Mouse (Mus musculus) Patski (cell line): Measurements from ENCODE around the gene Mrtfa. TPM values are rescaled to one million over a fixed set of nuclear protein-coding genes. Genes with fewer than 3 reads are reported as not detected.

ENCODE experiments used
- ATAC-seq: fragments of 100-300 bp; one replicate; pipeline ENCODE4 v1.8.0; 2021
- CTCF ChIA-PET: fragments of 350-600 bp; sonication (Branson Sonifier 250); formaldehyde crosslinking; loops from one replicate; lab custom pipeline; 2022; ENCODE audit warnings: inconsistent platforms; lab: Charles Lee
- POLR2A ChIA-PET: fragments of 350-600 bp; sonication (Branson Sonifier 250); formaldehyde crosslinking; loops from one replicate; lab custom pipeline; 2022; ENCODE audit warnings: antibody characterized with exemption, inconsistent platforms; lab: Charles Lee
- DNase-seq: peaks from one replicate; pipeline ENCODE4 v3.0.0-alpha.2; 2011; ENCODE audit warnings: low read depth, low spot score
- H3K27me3 ChIP-seq: fragments of 371-371 bp; one replicate; pipeline ENCODE4 v1.5.1; 2021
- CTCF ChIP-seq: fragments of 100-300 bp; IDR thresholded peaks from one replicate; pipeline ENCODE4 v1.5.1; 2021
- in situ Hi-C: fragments of 300-500 bp; cut with MboI; formaldehyde crosslinking; loops from 3 replicates; pipeline ENCODE4 v1.11.1; 2018; ENCODE audit warnings: low pct_unique_long_range_greater_than_20kb, mixed read lengths
- polyA plus RNA-seq: library from polyadenylated mRNA; unstranded; gene quantifications from one replicate; pipeline ENCODE4 v1.2.3, GENCODE M21; 2021

Gene Mrtfa
- polyA plus RNA-seq, 1 experiment from 2014 or later, result 48.0 TPM

GRCm38 (mm10) chr15:81133781-81134180, 56.8 kb downstream of the Mrtfa start:
- no peak for ATAC-seq
- no peaks in the 10 kb centered on the region for H3K27me3 ChIP-seq
- no peak for TF ChIP-seq CTCF
- in situ Hi-C loops, result no loop called here
- ChIA-PET CTCF (no interaction called here), POLR2A (interaction anchor here (0.6 kb wide), 1 partner anchor 8 kb away, joined by 3 read pairs; no protein-coding TSS in a partner anchor)
- no peak for DNase-seq

GRCm38 (mm10) chr15:81131152-81131551, 59.4 kb downstream of the Mrtfa start:
- ATAC-seq (no peak), DNase-seq (no peak)
- no peaks in the 10 kb centered on the region for H3K27me3 ChIP-seq
- in situ Hi-C loops, result no loop called here
- CTCF ChIA-PET, result interaction anchor here (1.0 to 1.9 kb wide), 4 partner anchors 10 to 53 kb away, joined by 3 to 6 read pairs (median 3); no protein-coding TSS in a partner anchor
- POLR2A ChIA-PET, result no interaction called here
- TF ChIP-seq CTCF, result no peak

GRCm38 (mm10) chr15:81129970-81130369, 60.6 kb downstream of the Mrtfa start:
- no peak for DNase-seq
- in situ Hi-C loops, result no loop called here
- TF ChIP-seq CTCF, result no peak
- ChIA-PET POLR2A (interaction anchor here (0.8 kb wide), 1 partner anchor 24 kb away, joined by 3 read pairs; no protein-coding TSS in a partner anchor), CTCF (interaction anchor here (1.8 to 1.9 kb wide), 2 partner anchors 9 to 26 kb away, joined by 4 to 6 read pairs; no protein-coding TSS in a partner anchor)
- no peaks in the 10 kb centered on the region for H3K27me3 ChIP-seq
- ATAC-seq, result no peak

- ATAC-seq (no peak), DNase-seq (peak; percentile 35)
- ChIA-PET POLR2A (no interaction called here), CTCF (interaction anchor here (0.9 to 1.8 kb wide), 5 partner anchors 8 to 71 kb away, joined by 3 to 4 read pairs (median 3); no protein-coding TSS in a partner anchor)
- H3K27me3 ChIP-seq, result no peaks in the 10 kb centered on the region
- TF ChIP-seq CTCF, result no peak
- in situ Hi-C loops, result no loop called here
Measured at GRCm38 (mm10) chr15:81128155-81128838, 62.3 kb downstream of the Mrtfa start.

- ATAC-seq, result no peak
- CTCF ChIA-PET, result interaction anchor here (0.7 to 1.5 kb wide), 3 partner anchors 10 to 31 kb away, joined by 3 to 4 read pairs (median 3); no protein-coding TSS in a partner anchor
- no peak for TF ChIP-seq CTCF
Measured at GRCm38 (mm10) chr15:81124282-81124681, 66.3 kb downstream of the Mrtfa start.

GRCm38 (mm10) chr15:81123122-81123521, 67.4 kb downstream of the Mrtfa start:
- POLR2A ChIA-PET, result no interaction called here
- H3K27me3 ChIP-seq, result no peaks in the 10 kb centered on the region
- in situ Hi-C loops, result no loop called here
- no peak for ATAC-seq
- no peak for DNase-seq
- CTCF ChIA-PET, result no interaction called here
- TF ChIP-seq CTCF, result no peak

More at GRCm38 (mm10) chr15:81124282-81124681, 66.3 kb downstream of the Mrtfa start:
- no peaks in the 10 kb centered on the region for H3K27me3 ChIP-seq
- POLR2A ChIA-PET, result interaction anchor here (0.6 kb wide), 1 partner anchor 14 kb away, joined by 3 read pairs; no protein-coding TSS in a partner anchor
- no peak for DNase-seq
- in situ Hi-C loops, result no loop called here

- TF ChIP-seq CTCF, result no peak
- DNase-seq (no peak), ATAC-seq (no peak)
- ChIA-PET POLR2A (interaction anchor here (0.8 kb wide), 1 partner anchor 15 kb away, joined by 6 read pairs; no protein-coding TSS in a partner anchor), CTCF (no interaction called here)
- in situ Hi-C loops, result no loop called here
- H3K27me3 ChIP-seq, result no peaks in the 10 kb centered on the region
Measured at GRCm38 (mm10) chr15:81122535-81122934, 68.0 kb downstream of the Mrtfa start.

GRCm38 (mm10) chr15:81122078-81122477, 68.5 kb downstream of the Mrtfa start:
- TF ChIP-seq CTCF, result no peak
- no peaks in the 10 kb centered on the region for H3K27me3 ChIP-seq
- in situ Hi-C loops, result no loop called here
- DNase-seq (no peak), ATAC-seq (no peak)
- POLR2A ChIA-PET, result interaction anchor here (0.8 kb wide), 1 partner anchor 15 kb away, joined by 6 read pairs; no protein-coding TSS in a partner anchor
- CTCF ChIA-PET, result interaction anchor here (1.0 kb wide), 2 partner anchors 9 to 15 kb away, joined by 3 read pairs; no protein-coding TSS in a partner anchor

- CTCF ChIA-PET, result interaction anchor here (0.8 to 1.8 kb wide), 5 partner anchors 8 to 23 kb away, joined by 3 to 4 read pairs (median 3); no protein-coding TSS in a partner anchor
- DNase-seq, result no peak
- no peaks in the 10 kb centered on the region for H3K27me3 ChIP-seq
Measured at GRCm38 (mm10) chr15:81120946-81121345, 69.6 kb downstream of the Mrtfa start.

GRCm38 (mm10) chr15:81120140-81120539, 70.4 kb downstream of the Mrtfa start:
- ChIA-PET POLR2A (interaction anchor here (1.4 kb wide), 1 partner anchor 71 kb away, joined by 3 read pairs; no protein-coding TSS in a partner anchor), CTCF (interaction anchor here (0.8 to 1.8 kb wide), 5 partner anchors 8 to 22 kb away, joined by 3 to 4 read pairs (median 4); no protein-coding TSS in a partner anchor)
- no peak for DNase-seq
- no peaks in the 10 kb centered on the region for H3K27me3 ChIP-seq
- TF ChIP-seq CTCF, result peak; percentile 22
- no peak for ATAC-seq
- in situ Hi-C loops, result no loop called here

More at GRCm38 (mm10) chr15:81120946-81121345, 69.6 kb downstream of the Mrtfa start:
- POLR2A ChIA-PET, result interaction anchor here (1.4 kb wide), 1 partner anchor 71 kb away, joined by 3 read pairs; no protein-coding TSS in a partner anchor
- in situ Hi-C loops, result no loop called here
- ATAC-seq, result no peak
- no peak for TF ChIP-seq CTCF

- in situ Hi-C loops, result no loop called here
- CTCF ChIA-PET, result no interaction called here
- no peaks in the 10 kb centered on the region for H3K27me3 ChIP-seq
Measured at GRCm38 (mm10) chr15:81118226-81118625, 72.3 kb downstream of the Mrtfa start.

More at GRCm38 (mm10) chr15:81118226-81118625, 72.3 kb downstream of the Mrtfa start:
- POLR2A ChIA-PET, result no interaction called here
- no peak for DNase-seq
- ATAC-seq, result no peak
- no peak for TF ChIP-seq CTCF
